Mouse (Mus musculus) left cerebral cortex, postnatal 36 days (tissue): Measurements from ENCODE around the gene Aar2. TPM values are rescaled to one million over a fixed set of nuclear protein-coding genes. Genes with fewer than 3 reads are reported as not detected.

Source experiments
- DNase-seq, 2 experiments: peaks; one replicate each; pipeline ENCODE4 v3.0.0; 2021 to 2022; ENCODE audit warnings: low spot score in 2 of 2, mixed read lengths in 1 of 2
- intact Hi-C: fragments of 180-260 bp; cut with DNase I; formaldehyde crosslinking; loops from one replicate; pipeline ENCODE4 v1.15.1; 2025
- total RNA-seq, 2 experiments: library from RNA; stranded (reverse); gene quantifications; 2 replicates each; pipeline ENCODE4 v1.2.3; 2021

Gene Aar2
- total RNA-seq, 2 experiments from 2014 or later, result 34.5 to 38.8 TPM

- DNase-seq, result no peak
- intact Hi-C loops, result no loop called here
Measured at GRCm38 (mm10) chr2:156561808-156562207, 14.4 kb downstream of the Aar2 start.

DNA sequence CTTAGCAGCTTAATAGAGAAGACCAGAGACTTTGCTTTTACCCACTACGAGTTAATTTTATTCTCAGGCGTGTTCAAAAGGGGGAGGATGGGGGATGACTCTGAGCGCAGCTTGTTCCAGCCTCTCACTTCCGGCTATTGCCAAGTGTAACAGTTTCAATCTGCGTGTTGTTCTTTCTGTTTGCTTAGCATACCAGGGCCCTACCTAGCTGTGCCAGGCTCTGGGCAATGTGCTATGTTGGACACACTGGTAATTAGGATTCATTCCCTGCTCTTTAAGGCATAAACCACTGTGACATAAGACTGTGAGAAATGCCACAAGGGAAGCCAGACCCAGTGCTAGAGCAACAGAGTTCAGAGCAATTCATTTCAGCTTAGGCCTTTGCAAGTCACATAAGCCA lies 16.2 kb downstream of the Aar2 start:
- intact Hi-C loops, result no loop called here
- DNase-seq, result peak in 1 of 2 experiments; percentile 38

DNA sequence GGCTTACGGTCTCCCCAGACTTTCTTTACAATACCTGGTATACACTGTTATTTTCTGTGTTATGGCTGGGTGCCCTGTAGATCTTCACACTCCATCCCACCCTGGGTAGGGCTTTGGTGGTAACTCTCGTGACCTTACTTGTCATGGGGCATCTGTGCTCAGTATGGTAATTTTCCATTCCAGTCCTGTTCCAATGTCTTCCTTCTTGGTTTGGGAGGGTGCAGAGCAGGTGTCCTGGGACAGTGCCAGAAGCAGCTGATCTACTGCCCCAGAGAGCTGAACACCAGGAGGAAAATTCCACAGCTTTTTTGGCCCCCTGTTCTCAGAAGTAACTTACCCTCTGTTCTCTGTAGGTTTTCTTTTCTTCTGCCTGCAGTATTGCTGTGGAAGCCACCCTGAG lies 19.1 kb downstream of the Aar2 start:
- no peak for DNase-seq
- intact Hi-C loops, result no loop called here

- no peak for DNase-seq
- intact Hi-C loops, result no loop called here
Measured at GRCm38 (mm10) chr2:156568647-156569046, 21.3 kb downstream of the Aar2 start.

GRCm38 (mm10) chr2:156569261-156569660 lies 21.9 kb downstream of the Aar2 start:
- intact Hi-C loops, result no loop called here
- no peak for DNase-seq

GRCm38 (mm10) chr2:156571521-156571920 lies 24.1 kb downstream of the Aar2 start:
- intact Hi-C loops, result no loop called here
- DNase-seq, result no peak

GRCm38 (mm10) chr2:156576850-156577587 lies 29.6 kb downstream of the Aar2 start:
- intact Hi-C loops, result no loop called here
- no peak for DNase-seq

DNA sequence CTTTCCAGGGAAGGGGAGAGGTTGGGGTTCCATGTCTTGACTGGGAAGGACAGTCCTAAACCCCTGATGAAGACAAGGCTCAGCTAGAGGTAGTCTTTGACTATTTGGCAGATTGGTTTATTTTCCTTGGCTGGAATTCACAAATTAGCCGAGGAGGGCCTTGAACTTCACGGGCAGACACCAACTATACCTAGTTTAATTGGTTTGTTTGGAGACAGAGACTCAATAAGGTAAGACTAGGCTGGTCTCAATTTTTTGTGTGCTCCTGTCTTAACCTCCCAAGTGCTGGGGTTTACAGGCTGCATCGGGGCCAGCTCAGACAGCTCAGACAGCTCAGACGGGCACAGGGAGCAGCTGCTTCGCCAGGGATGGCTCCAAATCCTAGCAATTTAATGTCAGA lies 33.1 kb downstream of the Aar2 start:
- DNase-seq, result no peak
- intact Hi-C loops, result no loop called here

DNA sequence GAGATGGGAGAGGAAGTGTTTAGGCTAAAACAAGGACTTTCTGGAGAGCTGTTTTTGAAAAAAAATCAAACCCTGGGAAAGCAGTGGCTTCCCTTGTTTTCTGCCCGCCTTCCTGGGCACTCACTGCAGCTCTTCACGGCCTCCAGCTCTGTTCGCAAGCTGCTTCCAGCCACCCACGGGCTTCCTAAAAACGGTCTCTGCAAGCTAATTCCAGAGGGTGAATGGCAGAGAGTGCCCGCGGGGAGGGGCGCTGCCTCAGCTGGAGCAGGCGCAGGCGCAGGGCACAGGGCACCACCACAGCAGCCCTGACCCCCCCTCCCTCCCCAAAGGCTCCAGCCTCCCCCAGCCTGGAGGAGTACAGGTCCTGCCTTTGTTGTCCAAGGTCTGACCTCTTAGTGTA lies 33.9 kb downstream of the Aar2 start:
- peak; percentile 87 to 89 for DNase-seq
- intact Hi-C loops, result no loop called here

DNA sequence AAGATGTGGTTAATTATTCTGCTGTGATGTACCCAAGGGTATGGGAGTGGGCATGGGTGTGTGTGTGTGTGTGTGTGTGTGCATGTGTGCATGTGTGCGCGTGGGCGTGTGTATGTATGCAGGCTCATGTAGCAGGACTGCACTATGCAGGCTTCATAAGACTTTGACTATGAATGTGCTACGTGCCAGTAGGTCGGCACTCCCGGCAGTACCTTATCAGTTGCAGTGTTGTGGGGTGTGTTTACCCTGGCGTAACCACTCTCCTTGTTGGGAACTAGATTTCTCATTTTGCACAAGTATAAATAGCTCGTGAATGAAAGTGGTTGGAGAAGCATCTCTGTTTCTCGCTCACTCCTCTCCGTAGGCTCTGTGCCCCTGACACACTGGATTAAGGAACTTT lies 35.5 kb downstream of the Aar2 start:
- DNase-seq, result no peak
- intact Hi-C loops, result no loop called here

DNA sequence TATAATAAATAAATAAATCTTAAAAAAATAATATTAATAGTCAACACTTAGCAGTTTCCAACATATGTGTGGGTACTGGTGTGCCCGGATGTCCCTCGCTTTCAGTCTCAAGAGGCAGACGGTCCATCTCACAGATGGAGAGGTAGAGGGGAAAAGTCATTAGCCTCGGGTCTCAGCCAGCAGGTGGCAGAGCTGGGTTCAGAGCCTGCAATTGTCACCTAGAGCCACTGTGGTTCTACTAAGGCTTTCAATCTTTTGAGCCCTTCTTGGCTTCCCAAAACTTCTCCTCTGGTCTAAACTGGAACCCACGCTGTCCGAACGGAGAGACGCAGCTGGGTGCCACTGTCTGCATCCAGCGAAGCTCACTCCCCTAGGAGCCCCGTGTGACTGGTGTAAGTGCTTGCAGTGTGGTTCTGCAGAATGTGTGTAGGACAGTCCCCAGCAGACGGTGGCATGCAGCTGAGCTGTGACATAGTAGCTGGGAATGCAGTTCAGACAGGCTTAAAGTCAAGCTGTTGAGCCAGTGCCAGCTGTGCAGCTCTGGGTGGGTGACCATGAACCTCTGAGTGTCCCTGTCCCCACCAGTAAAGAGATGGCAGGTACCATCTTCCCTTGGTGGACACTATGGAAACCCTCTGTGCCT lies 36.9 kb downstream of the Aar2 start:
- peak; percentile 28 to 39 for DNase-seq
- intact Hi-C loops, result loop anchor here (2.0 kb wide), 1 partner anchor 29 kb away; the partner anchor contains the start of gene Dlgap4

GRCm38 (mm10) chr2:156584797-156585471 lies 37.5 kb downstream of the Aar2 start:
- intact Hi-C loops, result loop anchor here (2.0 kb wide), 1 partner anchor 28 kb away; the partner anchor contains the start of gene Dlgap4

GRCm38 (mm10) chr2:156589481-156589880 lies 42.1 kb downstream of the Aar2 start:
- DNase-seq, result no peak
- intact Hi-C loops, result no loop called here

More at GRCm38 (mm10) chr2:156584797-156585471, 37.5 kb downstream of the Aar2 start:
- peak; percentile 55 to 62 for DNase-seq

GRCm38 (mm10) chr2:156594987-156595490 lies 47.7 kb downstream of the Aar2 start:
- intact Hi-C loops, result no loop called here
- DNase-seq, result no peak

GRCm38 (mm10) chr2:156602581-156602980 lies 55.2 kb downstream of the Aar2 start:
- intact Hi-C loops, result no loop called here
- DNase-seq, result no peak

GRCm38 (mm10) chr2:156603671-156604070 lies 56.3 kb downstream of the Aar2 start:
- no peak for DNase-seq
- intact Hi-C loops, result no loop called here

GRCm38 (mm10) chr2:156605144-156605543 lies 57.8 kb downstream of the Aar2 start:
- DNase-seq, result no peak

GRCm38 (mm10) chr2:156605971-156606370 lies 58.6 kb downstream of the Aar2 start:
- no peak for DNase-seq
- intact Hi-C loops, result no loop called here

More at GRCm38 (mm10) chr2:156605144-156605543, 57.8 kb downstream of the Aar2 start:
- intact Hi-C loops, result no loop called here

GRCm38 (mm10) chr2:156613081-156613540 lies 65.7 kb downstream of the Aar2 start:
- DNase-seq, result peak; percentile 78 to 84
- intact Hi-C loops, result loop anchor here (2.0 to 5.0 kb wide), 3 partner anchors 28 to 92 kb away; no protein-coding TSS in a partner anchor
